Mouse (Mus musculus) E14TG2a.4 (cell line): Measurements from ENCODE around the gene Hoxc4.

Source experiments
- CTCF ChIP-seq: conservative IDR thresholded peaks from 2 replicates; pipeline ENCODE4 v1.5.1; 2014; ENCODE audit warnings: low read length
- NANOG ChIP-seq: IDR thresholded peaks from 2 replicates; pipeline ENCODE4 v1.6.1; 2014; ENCODE audit warnings: borderline replicate concordance, low read length, mixed read lengths
- POU5F1 ChIP-seq: IDR thresholded peaks from 2 replicates; pipeline ENCODE4 v1.6.1; 2014; ENCODE audit warnings: low read length, borderline replicate concordance

- no peak for TF ChIP-seq CTCF
- no peak for TF ChIP-seq NANOG
- no peak for TF ChIP-seq POU5F1
Measured at GRCm38 (mm10) chr15:103010112-103010846, 8.5 kb upstream of the Hoxc4 start.
